Mouse (Mus musculus) liver, postnatal 0 days (tissue): ENCODE measurements around the gene Rsu1.

ENCODE experiments used
- CTCF ChIP-seq: sonication (generic); IDR thresholded peaks from 2 replicates; pipeline ENCODE4 v1.5.1; 2016; ENCODE audit warnings: antibody characterized with exemption, low read depth
- EP300 ChIP-seq: IDR thresholded peaks from 2 replicates; pipeline ENCODE4 v1.6.1; 2016; ENCODE audit warnings: antibody characterized with exemption, low read depth, mild to moderate bottlenecking

DNA sequence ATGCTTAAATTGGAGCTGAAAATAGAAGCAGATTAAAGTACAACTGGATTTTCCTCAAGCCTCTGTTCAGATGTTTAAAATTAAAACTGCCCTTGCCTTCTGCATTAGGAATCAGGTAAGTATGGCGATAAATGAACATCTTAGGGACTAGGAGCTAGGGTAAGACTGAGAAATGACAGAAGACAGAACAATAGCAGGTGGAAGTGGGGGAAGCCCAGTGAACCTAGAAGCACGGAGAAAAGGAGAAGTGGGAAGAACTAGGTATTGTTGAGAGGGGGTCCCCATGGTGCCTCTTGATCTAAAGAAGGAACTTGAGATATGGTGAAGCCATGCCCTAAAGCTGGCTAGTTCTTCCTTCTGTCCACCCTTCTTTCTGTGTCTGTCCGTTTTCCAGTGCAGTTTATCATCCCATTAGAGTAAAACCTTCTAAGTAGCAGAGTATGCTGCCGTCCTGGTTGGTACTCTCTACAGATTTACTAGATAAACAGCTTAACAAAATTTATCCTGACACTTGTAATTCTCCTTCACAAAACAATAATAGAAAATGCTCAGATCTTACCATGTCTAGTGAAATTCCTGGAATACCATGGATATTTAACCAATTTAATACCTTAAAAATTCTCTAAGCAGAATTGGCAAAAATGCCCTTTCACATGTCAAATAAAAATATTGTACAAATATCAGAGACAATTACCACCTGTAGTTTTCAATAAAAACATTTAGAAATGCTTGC lies 101.9 kb downstream of the Rsu1 start:
- TF ChIP-seq CTCF (no peak), EP300 (no peak)
